Mouse (Mus musculus): Measurements from ENCODE around the gene A730049H05Rik.

DNA sequence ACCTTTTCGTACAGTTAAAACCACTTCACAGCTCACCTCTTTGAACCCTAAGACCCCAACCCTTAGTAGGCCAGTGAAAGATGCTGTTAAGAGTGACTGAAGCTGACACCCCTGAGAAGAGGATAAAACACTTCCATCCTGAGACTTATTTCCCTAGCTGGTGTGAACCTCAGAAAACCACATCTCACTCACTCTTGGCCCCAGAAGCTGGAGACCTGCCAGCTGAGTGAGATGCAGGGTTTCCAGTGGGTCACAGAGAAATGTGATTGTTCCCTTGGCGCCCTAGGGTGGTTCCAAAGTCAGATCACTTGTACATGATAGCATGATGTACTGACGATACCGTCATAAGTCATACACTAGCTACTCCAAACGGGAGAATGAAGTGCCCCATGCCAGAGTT, 66.2 kb downstream of the A730049H05Rik start:
- TF ChIP-seq GATA1 (IDR thresholded peaks at IDR 0.05; ENCODE audit: borderline replicate concordance, low read length) (no peak), FLI1 (IDR thresholded peaks at IDR 0.05; ENCODE audit: low read length) (no peak)

Data from megakaryocyte, embryonic 14.5 days (primary cell).